Mouse (Mus musculus): ENCODE data around the gene Olfr1212.

Gene Olfr1212

GRCm38 (mm10) chr2:88953669-88954068 lies at the start of gene Olfr1212:
TSS of gene Olfr1212 (plus strand) at chr2:88953969.
- no peak for DNase-seq (ENCODE audit: low read depth, low spot score)

- no peak for DNase-seq (ENCODE audit: low read depth, low spot score)
Measured at GRCm38 (mm10) chr2:88915057-88915456, 38.7 kb upstream of the Olfr1212 start, which contains the start of gene Olfr1209. TSS of gene Olfr1209 (minus strand) at chr2:88915157.

GRCm38 (mm10) chr2:88938011-88938410 lies 15.8 kb upstream of the Olfr1212 start, which contains the start of gene Olfr1211:
TSS of gene Olfr1211 (minus strand) at chr2:88938111.
- DNase-seq (ENCODE audit: low read depth, low spot score) = no peak

- no peak for DNase-seq (ENCODE audit: low read depth, low spot score)
Measured at GRCm38 (mm10) chr2:88980181-88980580, 26.4 kb downstream of the Olfr1212 start, which contains the start of gene Gm13762. TSS of gene Gm13762 (minus strand) at chr2:88980281.

GRCm38 (mm10) chr2:88992553-88992952 lies 38.8 kb downstream of the Olfr1212 start, which contains the start of gene Olfr1214:
TSS of gene Olfr1214 (minus strand) at chr2:88992653.
- DNase-seq (ENCODE audit: low read depth, low spot score) = no peak

GRCm38 (mm10) chr2:89006873-89007272 lies 53.1 kb downstream of the Olfr1212 start, which contains the start of gene Olfr1215:
TSS of gene Olfr1215 (minus strand) at chr2:89006973.
- no peak for DNase-seq (ENCODE audit: low read depth, low spot score)
